Mouse (Mus musculus) testis, postnatal 14 days (tissue): ENCODE results near the gene Glis2.

ENCODE experiments used
- DNase-seq: peaks from one replicate; pipeline ENCODE4 v3.0.0; 2021; ENCODE audit warnings: low spot score

Glis2 gene

DNA sequence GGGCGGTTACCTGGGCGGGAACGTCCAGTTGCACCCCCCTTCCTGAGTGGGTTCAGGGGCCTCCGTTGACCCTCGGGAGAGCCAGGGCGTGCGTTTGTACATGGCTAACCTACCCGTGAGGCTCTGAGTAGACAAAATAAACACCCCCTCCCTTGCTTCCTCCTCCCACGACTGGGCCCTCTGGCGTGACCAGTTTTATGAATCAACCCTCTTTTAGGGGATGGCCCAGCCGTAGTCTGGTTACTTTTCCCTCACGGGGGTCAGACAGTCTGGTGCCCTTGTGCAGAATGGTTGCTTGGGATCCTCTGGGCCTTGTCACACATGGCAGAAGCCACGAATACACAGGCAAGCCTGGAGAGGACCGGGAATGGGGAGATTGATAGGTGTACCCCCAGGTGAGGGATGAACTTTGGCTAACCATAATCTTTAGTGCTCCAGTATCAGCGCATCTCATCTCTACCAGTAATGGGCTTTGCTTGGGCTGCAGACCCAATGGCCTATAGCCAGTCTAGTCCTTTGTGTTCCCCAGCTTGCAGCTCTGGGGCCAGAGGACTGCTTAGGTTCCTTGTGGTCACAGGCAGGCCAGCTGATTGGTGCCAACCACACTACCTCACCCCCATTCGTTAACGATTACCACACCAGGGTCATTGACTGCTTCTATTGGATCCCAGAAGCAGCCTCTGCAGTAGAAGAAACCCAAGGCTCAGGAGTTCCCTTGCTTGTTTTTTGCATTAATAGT lies 45.9 kb downstream of the Glis2 start:
- DNase-seq, result peak; percentile 24

DNA sequence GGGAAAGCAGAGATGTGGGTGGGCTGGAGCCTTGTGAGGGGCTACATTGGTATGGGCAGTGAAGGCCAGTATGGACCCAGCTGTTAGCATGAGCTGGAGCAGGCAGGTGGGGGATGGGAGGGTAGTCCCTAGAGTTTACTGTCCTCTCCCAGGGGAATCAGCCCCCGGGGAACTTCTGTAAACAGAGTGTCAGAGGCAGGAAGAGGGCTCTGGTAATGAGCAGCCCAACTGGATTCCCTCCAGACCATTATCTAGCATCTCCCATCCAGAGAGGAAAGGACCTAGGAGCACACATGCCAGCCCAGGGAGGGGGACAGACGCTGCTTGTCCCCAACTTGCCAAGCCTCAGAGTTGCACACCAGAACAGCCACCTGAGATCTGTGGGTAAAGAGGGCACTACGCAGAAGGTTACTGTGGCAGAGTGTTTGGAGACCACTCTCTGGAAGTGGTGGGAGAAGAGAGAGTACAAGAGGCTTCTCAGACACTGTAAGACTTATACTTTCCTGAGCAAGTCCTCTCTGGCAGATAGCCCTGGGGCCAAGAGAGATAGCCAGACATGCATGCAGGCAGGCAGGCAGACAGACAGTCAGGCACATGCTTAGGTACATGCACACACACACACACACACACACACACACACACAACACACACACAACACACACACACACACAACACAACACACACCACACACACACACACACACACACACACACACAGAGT lies 46.8 kb downstream of the Glis2 start:
- no peak for DNase-seq

DNA sequence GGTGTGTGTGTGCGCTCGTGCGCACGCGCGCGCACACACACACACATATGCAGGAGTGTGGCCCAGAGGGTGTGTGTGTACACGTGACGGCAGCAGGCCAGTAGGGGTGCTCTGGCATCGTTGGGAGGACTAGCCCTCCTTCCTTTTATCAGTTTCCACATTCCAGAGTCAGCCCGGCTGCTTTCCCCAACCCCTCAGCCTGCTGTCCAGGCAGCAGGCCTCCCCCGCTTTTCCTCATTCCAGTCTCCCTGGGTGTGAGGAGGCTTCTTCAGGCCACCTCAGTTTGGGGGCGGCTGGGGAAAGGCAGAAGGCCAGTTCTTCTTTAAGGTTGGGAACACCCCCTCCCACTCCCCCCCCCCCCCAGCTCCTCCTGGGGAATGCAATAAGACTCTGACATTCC lies 47.7 kb downstream of the Glis2 start:
- peak; percentile 84 for DNase-seq

DNA sequence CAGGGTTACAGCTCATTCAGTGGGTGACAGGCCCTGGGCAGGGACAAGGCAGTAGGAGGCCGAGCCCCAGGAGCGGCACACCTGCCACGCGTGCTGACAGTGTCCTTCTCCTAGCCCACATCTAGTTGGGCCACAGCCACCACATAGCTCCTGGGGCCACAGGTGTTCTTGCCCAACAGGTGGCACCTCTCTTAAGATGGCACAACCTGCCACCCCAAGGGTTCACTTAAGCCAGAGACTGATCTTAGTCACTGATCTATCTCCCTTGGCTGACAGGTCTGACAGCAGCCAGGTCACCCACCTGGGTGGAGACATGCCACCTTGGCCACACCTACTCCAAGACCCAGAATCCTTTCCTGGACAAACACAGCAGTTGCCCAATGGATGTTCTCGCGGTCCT lies 48.4 kb downstream of the Glis2 start:
- DNase-seq, result no peak

DNA sequence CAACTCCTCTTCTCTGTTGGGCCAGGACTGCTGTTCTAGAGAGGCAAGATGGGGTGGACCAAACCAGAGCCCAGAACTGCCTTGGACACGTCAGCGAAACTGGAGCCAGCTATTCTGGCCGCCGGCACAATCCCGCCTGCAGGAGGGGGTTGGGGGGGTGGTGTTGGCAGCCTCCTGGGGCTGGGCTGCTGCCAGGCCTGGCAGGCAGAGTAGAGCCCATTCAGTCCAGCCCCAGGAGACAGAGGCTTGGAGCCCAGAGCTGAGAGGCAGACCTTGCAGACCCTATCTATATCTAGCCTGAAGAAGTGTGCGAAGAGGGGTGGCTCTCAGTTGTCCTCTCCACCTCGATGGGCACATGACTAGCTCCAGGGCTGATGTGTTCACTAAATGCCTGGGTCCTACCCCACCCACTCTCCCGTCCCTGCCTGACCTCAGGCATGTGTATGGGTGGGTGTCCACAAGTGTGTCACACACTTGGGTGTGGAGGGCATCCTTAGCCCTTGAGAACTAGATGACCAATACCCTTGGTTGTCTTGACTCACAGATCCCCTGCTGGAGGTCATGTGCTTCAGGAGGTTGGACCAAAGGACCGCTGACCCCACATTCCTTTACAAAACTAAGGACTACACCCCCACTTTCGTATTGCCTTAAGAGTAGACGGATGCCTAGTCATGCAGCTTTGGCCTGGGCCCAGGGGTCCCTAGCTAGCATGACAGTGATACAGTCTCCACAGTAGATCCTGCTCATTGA lies 49.3 kb downstream of the Glis2 start:
- peak; percentile 78 for DNase-seq

DNA sequence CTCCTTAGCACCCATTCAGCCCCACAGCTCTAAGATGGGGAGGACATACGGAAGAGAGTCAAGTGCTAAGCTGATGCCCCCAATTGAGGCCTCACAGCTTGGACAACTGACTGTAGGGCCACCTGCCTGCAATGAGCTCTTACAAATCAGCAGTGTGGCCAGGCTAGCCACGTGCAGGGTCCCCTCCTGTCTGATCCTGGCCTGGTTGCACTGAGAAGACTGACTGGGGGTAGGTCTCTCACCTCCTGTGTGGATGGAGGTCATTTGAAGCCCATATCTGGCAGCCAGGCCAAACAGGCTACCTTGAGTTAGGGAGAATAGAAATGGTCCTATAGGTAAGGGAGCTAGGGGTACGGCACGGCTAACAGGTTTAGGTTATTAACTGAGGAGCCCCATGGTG lies 51.4 kb downstream of the Glis2 start:
- DNase-seq, result no peak

DNA sequence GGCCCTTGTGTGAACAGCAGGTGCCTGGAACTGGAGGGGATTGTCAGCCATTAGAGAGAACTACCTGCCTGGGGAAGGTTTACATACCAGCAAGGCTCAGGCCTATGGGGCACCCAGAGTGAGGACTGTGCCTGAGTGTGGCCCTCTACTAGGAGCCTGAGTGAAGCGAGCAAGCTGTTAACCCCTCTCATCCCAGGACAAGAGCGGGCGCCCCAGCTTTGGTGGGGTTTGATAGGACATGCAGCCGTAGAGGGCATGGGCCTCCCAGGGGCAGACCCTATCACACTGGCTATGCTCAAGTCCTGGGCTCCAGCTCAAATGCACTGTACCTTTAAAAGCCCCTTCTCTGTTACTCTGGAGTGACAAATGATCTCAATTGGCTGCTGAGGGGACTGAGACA lies 52.3 kb downstream of the Glis2 start:
- DNase-seq, result no peak

DNA sequence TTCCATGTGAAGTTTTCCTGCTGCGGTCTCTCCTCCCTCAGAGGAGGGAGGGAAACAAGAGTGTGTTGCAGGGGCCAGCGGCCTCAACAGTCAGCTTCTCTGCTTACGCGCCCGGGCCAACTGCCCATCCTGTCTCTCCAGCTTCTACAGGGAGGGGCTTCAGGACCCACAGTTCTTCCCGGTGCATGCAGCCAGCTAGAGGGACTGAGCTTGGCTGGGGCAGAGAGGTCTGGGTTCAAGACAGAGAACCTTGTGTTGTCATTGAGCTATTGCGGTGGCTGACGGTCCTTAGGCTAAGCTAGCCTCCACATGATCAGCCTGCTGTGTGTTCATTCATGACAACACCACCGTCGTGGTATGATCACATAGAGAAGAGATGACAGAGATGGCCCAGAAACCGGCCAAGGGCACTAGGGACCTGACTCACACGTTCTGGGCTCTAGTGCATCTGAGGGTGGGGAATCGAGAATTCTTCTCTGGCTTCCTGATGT lies 53.2 kb downstream of the Glis2 start:
- no peak for DNase-seq

DNA sequence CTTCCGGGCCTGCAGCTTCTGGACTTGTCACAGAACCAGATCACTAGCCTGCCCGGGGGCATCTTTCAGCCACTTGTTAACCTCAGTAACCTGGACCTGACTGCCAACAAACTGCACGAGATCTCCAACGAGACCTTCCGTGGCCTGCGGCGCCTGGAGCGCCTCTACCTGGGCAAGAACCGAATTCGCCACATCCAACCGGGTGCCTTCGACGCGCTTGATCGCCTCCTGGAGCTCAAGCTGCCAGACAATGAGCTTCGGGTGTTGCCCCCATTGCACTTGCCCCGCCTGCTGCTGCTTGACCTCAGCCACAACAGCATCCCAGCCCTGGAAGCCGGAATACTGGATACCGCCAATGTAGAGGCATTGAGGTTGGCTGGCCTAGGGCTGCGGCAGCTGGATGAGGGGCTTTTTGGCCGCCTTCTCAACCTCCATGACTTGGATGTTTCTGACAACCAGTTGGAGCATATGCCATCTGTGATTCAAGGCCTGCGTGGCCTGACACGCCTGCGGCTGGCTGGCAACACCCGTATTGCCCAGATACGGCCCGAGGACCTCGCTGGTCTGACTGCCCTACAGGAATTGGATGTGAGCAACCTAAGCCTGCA lies 54.0 kb downstream of the Glis2 start:
- DNase-seq, result no peak

DNA sequence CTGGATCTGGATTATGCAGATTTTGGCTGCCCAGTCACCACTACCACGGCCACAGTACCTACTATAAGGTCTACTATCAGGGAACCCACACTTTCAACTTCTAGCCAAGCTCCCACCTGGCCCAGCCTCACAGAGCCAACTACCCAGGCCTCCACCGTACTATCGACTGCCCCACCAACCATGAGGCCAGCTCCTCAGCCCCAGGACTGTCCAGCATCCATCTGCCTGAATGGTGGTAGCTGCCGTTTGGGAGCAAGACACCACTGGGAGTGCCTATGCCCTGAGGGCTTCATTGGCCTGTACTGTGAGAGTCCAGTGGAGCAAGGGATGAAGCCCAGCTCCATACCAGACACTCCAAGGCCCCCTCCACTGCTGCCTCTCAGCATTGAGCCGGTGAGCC lies 54.7 kb downstream of the Glis2 start:
- DNase-seq, result no peak

DNA sequence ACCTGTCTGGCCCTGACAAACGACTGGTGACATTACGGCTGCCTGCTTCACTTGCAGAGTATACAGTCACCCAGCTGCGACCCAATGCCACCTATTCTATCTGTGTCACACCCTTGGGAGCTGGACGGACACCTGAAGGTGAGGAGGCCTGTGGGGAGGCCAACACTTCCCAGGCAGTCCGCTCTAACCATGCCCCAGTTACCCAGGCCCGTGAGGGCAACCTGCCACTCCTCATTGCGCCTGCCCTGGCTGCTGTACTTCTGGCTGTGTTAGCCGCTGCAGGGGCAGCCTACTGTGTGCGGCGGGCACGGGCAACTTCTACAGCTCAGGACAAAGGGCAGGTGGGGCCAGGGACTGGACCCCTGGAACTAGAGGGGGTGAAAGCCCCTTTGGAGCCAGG lies 55.2 kb downstream of the Glis2 start:
- peak; percentile 6 for DNase-seq

DNA sequence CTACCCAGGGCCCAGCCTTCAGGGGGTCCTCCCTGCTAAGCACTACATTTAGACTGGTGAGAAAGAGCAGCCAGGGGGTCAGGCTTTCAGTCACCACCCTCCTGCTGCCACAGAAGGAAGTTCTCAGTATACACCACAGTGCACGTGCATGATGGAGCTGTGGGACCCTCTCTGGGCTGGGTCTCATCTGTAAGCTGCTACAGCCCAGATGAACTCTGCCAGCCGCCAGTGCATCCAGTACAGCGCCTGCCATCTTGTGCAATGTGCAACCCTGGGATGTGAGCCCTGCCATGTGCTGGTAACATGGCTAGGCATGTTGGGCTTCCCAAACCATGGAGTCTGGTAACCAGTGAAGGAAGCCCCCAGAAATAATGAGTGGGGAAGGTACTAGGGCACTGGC lies 55.6 kb downstream of the Glis2 start:
- peak; percentile 4 for DNase-seq

DNA sequence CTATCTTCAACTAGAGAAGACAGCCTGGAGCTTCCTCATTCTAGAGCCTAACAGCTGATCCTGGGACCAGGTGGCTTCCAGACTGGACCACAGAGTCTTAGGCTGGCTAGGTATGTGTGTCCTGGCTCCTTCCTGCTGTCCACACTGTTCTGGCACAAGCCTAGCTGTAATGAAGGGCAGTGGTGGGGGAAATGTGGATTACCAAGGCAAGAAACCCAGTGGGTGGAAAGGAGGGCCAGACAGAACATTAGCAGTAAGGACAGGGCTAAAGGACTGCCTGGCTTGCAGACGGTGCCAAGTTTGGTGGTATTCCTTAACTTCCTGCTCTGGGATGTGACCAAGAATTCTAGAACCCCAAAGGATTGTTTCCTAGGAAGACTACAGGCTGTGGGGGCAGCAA lies 56.6 kb downstream of the Glis2 start:
- no peak for DNase-seq

DNA sequence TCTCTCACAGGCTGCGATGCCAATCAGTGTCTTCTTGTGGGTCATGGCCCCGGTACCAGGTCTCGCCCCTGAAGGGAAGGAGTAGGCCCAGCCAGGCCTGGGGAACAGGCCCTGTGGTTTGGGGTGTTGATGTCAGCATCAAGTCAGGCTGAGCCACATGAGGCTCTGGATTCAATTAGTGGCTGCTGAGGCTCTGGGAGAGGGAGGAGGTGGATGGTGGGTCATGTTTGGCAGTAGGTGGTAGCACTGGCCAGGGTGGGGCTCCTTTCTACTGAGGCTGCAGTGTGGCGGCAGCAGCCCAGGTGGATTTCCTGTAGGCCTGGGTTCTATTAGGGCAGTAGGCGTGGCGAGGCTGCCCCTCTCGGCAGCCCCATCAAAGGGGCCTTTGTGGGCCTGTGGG lies 57.1 kb downstream of the Glis2 start:
- DNase-seq, result no peak

DNA sequence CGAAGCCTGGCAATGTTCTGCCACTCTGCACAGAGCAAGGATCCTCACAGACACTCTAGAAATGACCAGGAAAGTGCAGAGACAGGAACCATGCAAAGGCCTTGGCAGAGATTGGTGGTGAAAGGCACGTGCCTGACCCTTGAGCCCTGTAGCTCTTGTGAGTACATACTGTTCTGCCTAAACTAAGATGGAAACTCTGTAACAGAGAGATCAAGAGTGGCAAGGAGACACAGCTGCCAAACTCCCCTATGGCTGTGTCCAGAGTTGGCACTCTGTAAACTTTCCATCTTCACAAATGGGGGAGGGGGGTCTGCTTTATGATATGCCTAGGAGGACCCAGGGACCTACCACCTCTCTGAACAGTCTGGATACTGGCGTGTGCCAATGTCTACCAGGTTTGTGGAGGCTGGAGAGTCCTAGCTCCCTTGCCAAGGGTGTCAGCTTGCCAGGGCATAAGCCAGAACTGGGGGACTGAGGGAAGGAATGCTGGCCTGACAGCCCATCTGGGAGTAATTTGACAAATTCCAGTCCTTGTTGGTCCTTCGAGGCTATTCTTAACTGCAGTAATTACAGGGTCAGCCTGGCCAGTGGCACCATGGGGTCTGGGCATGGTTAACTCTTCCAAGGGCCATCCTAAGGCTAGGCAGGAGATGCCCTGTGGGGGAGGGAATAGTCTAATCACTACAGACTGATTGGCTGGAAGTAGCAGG lies 58.3 kb downstream of the Glis2 start:
- DNase-seq, result peak; percentile 62

DNA sequence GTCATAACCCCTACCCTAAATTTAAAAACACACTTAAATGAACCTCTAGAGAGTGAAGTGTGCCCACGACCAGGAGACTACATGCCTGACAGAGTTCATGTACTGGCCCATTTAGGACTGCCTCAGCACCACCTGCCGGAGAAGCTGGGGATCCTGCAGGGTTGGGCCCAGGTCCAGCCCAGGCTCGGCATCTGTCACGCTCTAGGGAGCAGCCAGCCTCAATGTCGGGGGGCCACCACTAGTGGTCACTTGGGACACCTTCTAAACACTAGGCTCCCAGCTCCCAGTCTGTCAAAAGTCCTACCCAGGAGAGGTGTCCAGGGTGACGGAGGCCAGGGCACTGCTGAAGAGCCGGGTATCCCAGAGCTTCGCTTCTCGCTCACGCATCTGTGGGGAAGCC lies 60.2 kb downstream of the Glis2 start:
- DNase-seq, result peak; percentile 6

DNA sequence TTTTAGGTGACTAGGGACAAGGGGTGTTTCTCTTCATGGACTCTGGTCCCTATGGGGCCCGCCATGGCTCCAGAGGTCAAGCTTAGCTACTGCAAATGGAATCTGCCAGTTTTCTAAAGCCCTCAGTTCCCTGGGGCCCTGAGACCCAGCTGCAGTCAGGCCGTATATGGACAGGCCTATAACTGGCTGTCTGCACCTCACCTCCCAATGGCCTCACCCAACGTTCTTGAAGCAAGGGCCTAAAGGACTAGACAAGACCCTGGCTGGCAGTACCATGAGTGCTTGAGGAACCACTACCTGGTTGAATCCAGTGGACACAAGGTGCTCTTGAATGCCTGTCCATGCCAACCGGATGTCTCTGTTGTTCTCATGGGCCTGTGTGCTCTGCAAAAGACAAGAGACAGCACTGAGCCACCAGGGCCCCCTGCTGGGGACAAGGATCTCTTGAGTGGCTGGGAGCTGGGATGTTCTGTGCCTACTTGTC lies 60.8 kb downstream of the Glis2 start:
- DNase-seq, result peak; percentile 6

DNA sequence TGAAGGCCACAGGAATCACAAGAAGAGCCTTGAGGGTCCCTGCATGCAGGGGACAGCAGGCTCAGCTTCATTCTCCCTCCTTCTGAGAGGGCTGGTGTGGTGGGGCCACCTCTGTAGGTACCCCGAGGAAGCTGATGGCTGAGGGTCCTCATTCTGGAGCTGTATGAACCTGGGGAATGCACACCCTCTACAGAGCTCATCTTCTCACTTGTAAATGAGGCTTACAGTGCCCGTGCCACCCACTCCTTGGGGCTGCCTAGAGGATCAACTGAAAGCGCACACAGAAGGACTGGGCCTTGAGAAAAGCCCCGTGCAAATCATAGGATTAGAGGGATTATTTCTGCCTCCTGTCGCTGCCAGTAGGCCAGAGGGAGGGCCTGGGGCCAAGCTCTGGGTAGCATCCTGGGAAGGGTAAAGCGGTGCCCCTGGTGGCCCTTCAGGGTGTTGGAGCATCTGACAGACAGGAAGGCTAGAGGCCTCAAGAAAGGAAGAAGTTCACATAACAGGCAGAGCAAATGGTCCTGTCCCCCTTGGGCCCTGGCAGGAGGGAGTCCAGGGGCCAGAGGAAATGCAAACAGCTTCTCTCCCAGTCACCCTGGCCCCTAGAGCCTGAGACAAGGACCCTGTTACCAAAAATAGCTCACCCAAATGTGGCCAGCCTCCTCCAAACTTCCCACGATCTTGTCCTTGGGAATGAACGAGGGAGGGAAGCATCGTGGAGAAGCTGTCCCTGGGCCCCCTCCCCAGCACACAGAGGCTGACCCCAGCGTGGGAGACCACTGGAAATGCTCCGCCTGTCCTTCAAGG lies 61.5 kb downstream of the Glis2 start:
- no peak for DNase-seq

DNA sequence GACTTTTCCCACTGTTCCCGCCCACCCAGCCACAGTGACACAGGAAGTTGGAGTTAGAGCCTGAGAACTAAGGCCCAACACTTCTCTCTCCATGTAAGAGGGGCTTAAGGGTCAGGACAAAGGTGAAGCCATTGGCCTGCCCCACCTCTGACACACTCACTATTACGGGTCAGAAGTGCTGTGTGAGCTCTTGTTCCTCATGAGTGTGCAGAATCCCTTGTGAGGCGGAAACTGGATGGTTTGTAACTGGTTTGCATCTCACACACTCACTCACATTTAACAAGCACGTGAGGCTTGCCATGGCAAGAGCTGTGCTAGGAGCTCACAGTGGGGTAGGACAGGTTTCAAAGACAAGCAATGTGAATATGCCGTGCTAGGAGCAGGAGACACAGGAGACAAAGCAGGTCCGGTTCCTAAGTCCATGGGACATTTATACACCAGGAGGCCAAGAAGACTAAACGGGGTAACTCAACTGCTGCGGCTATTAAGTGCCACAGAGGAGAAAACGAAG lies 62.1 kb downstream of the Glis2 start:
- no peak for DNase-seq

DNA sequence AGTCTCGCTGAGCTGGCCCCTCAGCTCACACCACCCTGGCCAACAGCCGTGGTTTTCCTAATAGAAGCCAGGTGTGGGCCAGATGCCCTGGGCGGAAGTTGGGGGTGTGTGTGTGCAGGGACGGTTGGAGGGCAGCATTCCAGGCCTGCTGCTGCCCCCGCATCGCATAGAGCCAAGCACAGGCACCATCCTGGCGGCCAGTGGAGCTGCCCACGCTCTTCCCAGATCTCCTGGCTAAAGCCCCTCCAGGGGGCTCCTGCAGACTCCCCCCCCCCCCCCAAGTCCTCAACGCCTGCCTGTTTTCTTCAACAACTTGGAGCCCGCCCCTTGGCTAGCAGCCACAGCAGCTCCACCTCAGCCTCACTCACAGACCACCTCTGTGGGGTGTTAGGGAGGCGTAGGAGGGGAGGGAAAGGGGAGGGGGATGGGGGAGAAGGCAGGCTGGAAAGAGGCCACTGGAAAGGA lies 64.3 kb downstream of the Glis2 start:
- peak; percentile 55 for DNase-seq
